Mouse (Mus musculus) naive thymus-derived CD4-positive, alpha-beta T cell, adult 2 months (primary cell): ENCODE results near the gene Tdrd3.

Experiments
- DNase-seq: peaks from one replicate; pipeline ENCODE4 v3.0.0-alpha.2; 2011; ENCODE audit warnings: low read depth

Tdrd3 gene

DNA sequence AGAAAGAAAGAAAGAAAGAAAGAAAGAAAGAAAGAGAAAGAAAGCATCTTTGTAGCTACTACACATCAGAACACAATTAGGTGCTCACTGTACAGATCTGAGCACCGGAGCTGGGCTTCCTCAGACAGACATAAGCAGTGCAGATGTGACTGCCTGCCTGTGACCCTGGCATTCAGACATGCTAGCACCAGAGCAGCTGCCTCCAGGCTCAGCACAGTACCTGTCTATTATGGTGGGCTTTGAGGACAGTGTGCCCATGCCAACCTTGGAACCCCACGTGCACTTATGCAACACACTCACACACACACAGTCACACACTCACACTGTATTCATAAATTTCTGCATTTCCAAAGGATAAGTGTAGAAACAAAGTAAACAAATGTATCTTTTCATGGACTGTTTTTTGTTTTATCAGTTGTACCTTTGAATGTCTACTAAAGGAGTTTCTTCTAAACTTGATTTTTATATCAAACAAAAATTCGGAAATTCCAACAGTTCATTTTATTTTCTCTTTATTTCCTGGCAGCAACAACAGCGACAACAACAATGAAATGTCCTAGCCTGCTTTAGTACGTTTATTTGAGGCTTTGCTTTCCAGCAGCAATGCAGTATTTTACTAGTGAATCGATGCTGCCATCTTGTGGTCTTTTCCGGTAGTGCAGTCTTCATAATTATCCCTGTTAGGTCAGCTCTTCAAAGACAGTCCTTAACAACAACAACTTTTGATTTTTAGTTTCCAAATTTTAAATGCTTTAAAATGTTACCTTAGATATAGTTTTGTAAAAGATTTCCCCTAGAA is 35.4 kb downstream of the Tdrd3 start:
- peak; percentile 85 for DNase-seq

DNA sequence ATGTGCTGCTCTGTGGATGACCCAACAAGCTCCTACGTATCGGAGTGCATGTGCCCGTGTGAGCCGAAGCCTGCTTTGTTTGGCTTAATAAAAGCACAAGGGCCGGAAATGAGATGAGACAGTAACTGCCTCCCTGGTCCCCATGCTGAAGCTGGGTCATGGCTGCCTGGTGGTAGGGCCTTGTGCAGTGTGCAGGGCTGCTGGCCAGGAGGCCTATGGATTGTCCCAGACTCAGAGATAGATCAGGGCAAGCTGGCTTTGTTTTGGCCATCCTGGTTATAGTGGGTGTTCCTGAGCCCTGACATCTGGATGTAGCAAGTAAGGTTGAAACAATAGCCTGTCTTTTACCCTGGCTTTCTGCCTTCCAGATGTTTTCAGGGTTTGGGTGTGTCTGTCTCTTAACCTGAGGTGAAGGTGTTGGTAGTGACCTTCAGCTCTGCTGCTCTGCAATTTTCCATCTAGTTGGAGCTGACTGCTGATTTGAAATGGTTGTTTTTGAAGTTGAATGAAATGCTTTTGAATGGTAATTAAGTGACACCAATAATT is 39.3 kb downstream of the Tdrd3 start:
- DNase-seq, result no peak

DNA sequence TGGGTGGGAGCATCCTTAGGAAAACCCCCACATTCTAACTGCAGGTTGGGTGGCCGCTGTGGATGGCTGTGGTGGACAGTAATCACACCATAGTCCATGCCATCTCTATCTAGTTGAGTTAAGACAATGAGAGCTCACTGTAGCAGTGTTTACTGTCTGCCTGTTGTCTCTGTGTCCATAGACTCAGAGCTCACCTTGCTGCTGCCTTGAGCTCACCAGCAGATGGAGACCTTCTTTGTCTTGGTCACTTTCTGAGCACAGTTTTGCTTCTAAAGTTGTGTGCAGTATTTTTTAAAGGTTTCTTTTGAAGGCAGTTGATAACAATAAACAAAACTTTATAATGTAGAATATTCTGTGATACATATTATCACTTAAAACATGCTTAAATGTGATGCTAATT is 43.3 kb downstream of the Tdrd3 start:
- DNase-seq, result no peak

DNA sequence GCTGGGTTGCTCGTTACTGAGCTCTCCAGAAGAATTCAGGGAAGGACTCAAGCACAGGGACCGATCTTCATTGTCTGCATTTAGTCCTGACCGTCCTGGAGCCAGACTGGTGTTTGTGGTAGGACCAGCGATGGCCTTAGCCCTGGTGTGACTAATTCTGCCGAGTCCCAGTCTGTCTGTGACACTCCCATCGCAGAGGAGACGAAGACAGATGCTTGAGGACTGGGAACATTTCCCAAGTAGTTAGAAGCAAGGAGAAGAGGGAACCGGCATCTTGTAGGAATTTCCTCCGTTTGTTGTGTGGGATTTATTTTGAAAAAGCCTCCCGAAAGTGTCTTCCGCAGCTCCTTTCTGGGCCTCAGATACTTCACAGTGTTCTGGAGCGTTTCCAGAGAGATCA is 45.1 kb downstream of the Tdrd3 start:
- no peak for DNase-seq

DNA sequence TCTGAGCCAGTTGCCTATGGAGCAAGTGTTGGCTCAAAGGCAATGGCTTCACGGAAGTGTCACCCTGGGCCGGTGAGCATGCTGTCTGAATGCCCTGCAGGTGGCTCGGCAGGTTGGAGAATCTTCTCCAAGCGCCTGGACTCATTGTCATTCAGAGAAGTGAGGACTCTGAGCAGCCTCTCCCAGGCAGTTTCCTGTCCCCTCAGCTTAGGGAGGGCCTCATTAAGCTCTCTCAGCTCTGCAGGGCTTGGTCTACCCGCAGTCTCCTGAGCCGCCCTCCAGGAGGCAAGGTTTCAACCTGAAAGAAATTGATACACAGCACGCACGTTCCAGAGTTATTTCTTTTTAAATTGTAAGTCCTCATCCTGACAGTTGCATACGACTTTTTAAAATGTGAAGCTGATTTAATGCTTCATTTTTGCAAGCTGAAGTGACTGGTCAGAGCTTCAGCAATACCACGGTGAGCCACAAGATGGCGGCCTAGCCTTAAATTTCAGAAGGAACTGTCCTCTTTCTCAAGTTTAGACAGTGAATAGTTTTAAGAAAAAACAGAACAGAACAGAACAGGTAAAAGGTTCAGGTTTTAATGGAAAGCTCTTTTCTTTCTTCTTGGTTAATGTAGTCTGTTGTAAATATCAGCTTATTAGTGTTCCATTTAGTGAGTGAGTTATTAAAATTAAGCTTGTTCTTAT is 47.7 kb downstream of the Tdrd3 start:
- DNase-seq, result peak; percentile 84

DNA sequence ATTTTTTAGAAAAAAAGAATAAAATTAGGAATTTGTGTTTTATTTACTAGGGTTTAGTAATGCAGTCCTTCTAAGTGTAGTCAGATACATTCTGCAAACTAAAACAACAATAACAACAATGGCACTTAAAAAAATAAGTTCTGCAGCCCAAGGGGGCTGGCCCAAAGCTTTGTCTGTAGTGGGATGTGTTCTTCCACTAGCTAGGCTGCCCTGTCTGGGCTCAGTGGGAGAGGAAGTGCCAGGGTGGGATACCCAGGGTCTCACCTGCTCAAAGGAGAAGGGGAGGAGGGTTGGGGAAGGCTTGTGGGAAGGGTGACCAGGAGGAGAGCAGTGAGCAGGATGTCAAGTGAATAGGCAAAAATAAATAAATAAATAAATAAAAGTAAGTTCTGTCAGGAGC is 48.2 kb downstream of the Tdrd3 start:
- DNase-seq, result peak; percentile 5

DNA sequence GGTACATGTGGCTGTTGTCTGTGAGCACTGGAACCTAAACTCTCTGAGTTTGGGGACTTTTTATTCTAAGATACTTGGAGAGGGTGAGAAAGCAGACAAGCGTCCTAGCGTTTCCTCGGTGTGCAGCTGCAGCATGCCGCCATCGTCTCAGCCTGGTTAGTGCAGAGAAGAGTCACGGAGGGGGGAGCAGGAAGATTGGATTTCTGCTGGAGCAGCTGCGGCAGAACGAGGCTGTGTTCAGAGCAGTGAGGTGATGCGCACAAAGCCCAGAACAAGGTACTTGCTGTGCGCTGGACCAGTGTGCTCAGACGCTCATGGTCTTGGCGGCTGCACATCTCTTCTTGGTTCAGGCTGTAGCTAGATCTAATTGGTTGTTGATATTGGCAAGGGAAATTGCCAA is 51.1 kb downstream of the Tdrd3 start:
- no peak for DNase-seq

DNA sequence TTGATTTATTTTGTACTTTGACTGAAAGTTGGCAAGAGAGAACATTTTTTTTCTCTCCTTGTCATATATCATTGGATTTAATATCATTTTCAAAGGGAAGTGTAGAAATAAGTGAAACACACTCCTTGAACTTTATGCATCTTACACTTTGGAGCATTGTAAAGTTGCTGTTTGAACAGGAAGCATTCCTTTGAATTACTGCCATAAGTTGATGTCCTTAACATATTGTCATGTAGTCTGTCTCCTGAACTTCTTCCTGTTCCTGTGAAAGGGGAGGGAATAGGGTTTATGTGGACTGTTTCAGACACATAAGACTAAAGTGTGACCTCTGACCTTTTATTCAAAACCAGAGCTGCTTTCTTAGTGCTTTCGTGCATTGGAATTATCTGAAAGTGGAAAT is 55.1 kb downstream of the Tdrd3 start:
- DNase-seq, result no peak

DNA sequence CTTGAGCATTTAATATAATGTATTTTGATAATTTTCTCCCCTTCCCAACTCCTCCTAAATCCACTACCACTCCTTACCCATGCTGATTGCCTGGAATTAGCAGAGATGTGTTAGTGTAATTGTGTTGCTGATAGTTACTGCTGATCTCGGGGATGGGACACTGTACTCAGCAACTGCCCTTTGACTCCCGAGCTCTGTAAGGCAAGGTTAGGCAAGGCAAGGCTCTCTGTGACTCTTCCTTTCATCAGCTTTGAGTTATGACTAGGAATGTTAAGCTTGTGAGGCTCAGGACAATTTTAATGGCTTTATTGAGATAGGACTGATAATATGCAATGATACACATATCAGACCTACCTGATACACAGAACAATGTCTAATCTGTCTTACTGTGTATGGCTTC is 56.3 kb downstream of the Tdrd3 start:
- DNase-seq, result no peak

DNA sequence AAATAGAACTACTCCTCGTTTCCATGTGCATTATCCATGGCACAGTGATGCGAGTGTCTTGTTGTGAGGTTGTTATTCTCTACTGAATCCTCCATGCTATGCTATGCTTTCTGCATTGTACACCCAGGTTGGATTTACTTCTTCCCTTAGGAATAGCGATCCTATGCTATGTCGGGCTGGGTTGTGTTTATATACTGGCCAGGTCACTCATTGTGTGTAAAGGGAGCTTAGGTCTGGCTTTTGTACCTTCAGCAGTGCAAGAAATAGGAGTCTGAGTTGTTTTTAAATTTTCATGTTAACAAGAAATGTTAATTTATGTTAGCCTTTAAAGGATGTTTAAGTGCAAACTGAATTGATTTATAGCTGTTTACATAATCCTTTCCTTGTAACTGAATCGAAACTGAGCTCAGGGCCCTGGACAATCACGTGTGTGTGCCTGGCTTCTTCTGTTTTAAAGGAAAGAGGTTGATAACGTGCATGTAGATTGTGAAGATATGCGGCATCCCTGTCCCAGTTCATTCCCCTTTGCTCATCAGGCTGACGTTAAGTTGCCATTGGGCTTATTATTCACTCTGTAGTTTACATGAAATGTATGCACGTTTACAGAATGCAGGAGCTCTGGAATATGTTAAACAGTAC is 59.4 kb downstream of the Tdrd3 start:
- no peak for DNase-seq

DNA sequence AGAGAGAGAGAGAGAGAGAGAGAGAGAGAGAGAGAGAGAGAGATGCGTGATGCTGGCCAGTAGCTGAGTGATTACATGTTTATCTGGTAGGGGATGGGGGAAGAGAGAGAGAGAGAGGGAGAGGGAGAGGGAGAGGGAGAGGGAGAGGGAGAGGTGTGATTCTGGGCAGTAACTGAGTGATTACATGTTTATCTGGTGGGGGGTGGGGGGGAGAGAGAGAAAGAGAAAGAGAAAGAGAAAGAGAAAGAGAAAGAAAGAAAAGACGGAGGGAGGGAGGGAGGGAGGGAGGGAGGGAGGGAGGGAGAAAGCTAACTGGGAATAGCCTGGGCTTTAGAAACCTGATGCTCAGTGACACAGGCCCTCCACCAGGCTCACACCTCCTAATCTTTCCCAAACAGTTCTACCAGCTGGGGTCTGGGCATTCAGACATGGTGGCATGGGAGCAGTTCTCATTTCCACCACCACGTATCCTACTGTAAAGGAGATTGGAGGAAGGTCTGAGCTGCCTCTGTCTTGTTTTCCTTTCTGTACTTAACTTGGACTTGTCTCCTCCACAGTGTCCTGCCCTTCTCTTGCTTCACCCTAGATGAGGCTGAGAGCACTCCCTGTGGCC is 62.0 kb downstream of the Tdrd3 start:
- no peak for DNase-seq

DNA sequence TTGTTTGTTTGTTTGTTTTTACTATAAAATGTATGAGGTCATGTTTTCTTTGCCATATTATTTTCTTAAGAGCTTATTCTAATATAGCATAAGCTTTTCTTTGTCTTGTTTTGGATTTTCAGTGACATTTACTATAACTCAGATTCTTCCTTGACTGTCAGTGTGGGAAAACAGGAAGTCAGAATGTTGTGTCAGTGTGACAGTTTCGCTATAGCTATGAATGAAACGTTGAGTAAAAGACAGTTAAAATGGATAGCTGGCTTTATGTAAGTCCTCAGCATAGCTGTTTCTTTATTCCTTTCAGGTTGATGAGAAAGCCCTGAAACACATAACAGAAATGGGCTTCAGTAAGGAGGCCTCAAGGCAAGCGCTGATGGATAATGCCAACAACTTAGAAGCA is 69.4 kb downstream of the Tdrd3 start:
- DNase-seq, result no peak

DNA sequence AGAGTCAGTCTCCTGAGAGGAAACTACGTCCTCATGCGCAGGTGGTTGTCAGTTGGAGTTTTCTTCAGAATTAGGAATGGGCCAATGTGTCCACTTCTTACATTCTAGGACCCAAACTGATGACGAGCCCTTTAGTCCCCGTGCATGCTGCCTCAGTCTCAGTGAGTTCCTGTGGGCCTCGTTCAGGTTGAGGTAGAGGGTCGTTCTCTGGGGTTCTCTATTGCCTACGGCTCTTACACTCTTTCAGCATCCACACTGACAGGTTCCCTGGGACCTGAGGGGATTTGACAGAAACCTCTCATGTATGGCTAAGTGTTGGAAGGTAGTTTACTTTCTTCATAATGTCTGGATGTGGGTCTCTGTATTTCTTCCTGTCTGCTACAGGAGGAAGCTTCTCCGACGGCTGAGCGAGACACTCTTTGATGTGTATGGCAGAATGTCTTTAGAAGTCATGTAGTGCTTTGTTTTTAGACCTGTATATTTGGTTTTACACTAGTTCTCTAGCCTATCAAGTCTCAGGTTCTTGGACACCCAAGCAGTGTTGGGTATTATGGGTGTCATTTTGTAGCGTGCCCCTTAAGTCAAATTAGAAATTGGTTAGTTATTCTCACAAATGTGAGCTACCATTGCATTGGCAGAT is 81.6 kb downstream of the Tdrd3 start:
- peak; percentile 71 for DNase-seq

DNA sequence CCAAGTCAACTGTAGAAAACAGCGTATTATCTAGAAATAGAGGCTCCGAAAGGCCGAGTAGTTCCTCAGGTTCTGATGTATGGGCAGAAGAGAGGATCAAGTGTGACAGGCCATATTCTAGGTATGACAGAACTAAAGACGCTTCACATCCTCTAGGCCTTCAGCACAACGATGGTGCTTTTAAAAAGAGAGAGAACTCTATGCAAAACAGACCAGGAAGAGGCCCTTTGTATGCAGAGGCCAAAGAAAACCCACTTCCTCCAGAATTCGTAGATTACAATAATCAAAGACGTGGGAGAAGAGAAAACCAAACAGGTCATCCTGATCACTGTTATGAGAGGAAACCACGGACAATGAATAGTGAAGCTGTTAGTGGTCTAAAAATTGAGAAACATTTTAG is 89.5 kb downstream of the Tdrd3 start:
- peak; percentile 25 for DNase-seq

DNA sequence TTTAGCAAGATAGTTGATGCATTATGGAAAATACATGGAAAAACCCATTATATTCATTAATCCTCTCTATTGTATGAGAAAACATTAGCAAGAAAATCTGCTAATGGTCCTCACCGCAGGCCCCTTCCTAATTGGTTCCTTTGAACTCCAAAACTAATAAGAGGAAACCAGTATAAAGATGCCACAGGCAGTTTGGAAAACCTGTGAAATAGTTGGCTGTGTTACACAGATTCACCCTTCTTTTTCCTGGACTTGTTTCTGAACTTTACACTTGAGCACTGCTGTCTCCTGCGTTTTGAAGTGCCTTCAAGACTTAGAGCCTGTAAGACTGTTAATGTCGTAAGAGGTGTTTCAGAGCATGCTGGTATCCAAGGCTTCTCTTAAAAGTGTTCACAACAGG is 98.8 kb downstream of the Tdrd3 start:
- DNase-seq, result no peak

DNA sequence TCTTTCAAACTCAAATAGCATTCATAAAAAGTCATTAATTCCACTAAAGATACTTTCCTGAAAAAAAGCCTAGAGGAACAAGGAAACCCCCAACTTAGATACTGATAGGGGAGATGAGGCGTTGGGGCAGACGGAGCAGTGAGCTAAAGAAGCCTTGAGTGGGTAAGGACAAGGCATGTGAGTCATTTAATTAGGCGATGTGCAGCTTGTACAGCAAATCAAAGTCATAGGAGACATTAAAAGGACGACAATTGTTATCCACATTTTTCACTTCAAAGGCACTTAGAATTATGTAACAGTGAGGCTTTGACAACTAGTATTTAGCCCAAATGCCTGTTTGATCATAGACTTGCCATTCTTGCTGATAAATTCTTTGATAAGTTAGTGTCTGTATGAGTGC is 100.9 kb downstream of the Tdrd3 start:
- DNase-seq, result no peak

DNA sequence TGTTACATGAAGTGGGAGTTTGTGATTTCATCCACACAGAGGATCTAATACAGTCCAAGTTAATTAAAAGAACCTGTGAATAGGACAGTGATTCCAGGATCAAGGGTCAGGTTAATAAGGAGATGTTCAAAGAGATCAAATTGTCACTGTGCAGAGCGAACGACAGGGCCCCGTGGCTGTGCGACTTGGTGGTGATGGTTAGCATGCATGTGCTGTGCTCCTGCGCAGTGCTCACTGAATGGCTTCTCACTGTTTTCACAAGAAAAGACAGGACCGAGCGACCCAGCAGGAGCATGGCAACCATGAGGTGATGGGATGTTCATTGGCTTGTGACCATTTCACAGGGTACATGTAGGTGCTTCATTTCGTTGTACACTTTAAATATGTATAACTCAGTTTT is 115.4 kb downstream of the Tdrd3 start:
- DNase-seq, result no peak

DNA sequence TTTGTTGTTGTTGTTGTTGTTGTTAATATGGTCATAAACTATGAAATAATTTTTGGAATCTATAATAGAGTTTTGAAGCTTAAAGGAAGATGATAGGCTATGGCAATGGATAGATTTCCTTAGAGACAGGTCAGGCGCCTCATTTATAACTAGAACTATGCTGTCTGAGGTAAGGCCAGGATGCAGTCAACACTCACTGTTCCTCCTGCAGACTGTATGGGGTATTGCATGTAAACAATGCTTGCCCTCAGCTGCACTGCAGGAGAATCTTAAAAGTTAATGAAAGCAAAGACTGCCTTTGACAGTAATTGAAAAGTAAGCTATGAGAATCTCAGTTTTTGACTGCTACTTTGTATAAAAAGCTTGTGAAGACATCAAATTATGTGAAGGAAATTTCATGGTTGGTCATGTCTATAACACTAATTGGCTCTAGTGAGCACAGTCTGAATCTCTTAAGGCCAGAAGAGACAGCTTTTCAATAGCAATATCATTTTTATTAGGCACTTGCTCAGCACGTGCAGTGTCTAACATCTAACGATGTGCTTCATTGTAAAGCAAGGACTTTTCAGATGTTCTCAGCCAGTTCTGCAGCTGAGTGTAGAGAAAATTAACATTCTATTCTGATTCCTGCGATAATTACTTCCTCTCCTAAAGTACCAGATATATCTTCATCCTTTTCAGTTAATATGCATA is 120.8 kb downstream of the Tdrd3 start:
- DNase-seq, result peak; percentile 24

DNA sequence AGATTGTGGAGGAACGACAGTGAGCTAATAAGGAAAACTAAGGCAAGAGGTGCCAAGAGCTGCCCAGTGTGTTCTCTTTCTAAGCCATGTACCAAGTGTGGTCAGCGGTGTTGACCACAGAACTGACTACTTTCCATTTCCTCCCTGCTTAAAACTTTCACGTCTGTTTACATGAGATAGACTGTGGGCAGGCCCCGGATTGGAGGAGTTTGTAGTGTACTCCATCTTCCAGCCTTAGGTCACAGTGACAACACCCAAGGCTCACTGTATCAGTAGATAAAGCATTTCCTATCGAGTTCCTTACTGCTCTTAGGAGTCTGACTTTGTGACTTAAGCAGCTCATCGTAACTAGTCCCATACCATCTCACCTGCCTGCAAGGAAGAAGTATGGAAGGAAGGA is 133.5 kb downstream of the Tdrd3 start:
- no peak for DNase-seq

DNA sequence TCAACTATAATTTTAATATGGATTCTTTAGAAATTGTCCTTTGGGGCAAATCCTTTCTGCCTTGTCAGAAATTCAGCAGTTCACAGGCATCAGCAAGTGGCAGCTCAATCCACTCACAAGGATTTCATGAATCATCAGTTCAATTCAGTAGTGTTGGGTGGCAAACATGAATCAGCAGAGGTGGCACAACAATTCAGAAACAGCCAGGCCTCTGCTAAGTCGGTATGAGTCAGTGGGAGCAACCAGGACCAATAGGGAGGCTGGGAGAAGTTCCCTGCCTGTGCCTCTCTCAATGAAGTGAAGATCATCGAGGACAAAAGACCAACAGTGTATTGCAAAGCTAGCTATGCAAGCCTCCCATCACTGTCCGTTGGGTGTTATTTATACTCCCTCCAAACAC is 135.8 kb downstream of the Tdrd3 start:
- no peak for DNase-seq

DNA sequence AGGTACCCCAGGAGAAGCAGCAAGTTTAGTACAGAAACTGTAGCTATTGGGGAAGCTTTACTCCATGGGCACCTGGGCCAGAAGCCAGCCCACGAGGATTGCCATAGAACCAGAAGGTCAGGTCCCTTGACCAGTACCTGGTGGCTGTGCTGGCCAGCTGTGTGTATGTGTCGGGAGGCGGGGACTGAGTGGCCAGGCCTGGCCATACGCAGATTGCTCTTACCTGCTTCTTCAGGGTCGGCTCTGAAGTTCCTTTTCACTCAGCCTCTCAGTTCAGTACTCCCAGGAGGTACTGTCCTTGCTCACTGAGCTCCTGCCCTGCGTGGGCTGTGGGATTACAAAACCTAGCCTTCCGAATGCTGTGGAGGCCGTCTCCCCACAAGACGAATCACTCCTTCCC is 147.4 kb downstream of the Tdrd3 start:
- DNase-seq, result no peak

DNA sequence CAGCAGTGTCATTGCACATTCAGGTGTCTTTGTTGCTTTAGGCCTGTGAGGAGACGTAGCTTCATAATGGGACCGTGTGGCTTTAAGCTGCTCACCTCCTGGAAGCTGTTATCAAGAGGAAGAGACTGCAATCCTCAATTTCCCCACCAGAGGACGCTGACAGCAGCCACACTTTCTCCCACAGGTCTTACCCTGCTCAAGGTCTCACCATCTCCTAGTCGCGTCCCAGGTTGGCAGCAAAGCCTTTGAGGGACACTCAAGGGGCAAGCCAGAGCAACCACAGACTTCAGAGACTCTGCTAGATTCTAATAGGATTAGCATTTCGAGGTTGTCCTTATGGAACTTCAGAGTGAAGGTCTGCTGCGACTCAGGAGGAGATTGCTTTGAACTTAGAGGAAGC is 149.8 kb downstream of the Tdrd3 start:
- DNase-seq, result no peak
